Mouse (Mus musculus): ENCODE measurements around the gene Mctp1.

Gene Mctp1

GRCm38 (mm10) chr13:76824932-76825694 is 440.8 kb downstream of the Mctp1 start:
- peak; percentile 62 for DNase-seq (ENCODE audit: low read depth, low spot score)

- DNase-seq (ENCODE audit: low read depth, low spot score) = no peak
Observed at GRCm38 (mm10) chr13:76827738-76828137, 443.4 kb downstream of the Mctp1 start.

GRCm38 (mm10) chr13:76838031-76838430 is 453.7 kb downstream of the Mctp1 start:
- no peak for DNase-seq (ENCODE audit: low read depth, low spot score)

- DNase-seq (ENCODE audit: low read depth, low spot score) = no peak
Observed at GRCm38 (mm10) chr13:76840712-76841111, 456.4 kb downstream of the Mctp1 start.

- peak; percentile 84 for DNase-seq (ENCODE audit: low read depth, low spot score)
Observed at GRCm38 (mm10) chr13:76844629-76845255, 460.4 kb downstream of the Mctp1 start.

GRCm38 (mm10) chr13:76850412-76851054 is 466.2 kb downstream of the Mctp1 start:
- no peak for DNase-seq (ENCODE audit: low read depth, low spot score)

GRCm38 (mm10) chr13:76854306-76854705 is 470.0 kb downstream of the Mctp1 start:
- no peak for DNase-seq (ENCODE audit: low read depth, low spot score)

- DNase-seq (ENCODE audit: low read depth, low spot score) = no peak
Observed at GRCm38 (mm10) chr13:76855021-76855420, 470.7 kb downstream of the Mctp1 start.

GRCm38 (mm10) chr13:76857024-76857423 is 472.7 kb downstream of the Mctp1 start:
- DNase-seq (ENCODE audit: low read depth, low spot score) = no peak

GRCm38 (mm10) chr13:76858078-76858482 is 473.7 kb downstream of the Mctp1 start:
- DNase-seq (ENCODE audit: low read depth, low spot score) = peak; percentile 74

- no peak for DNase-seq (ENCODE audit: low read depth, low spot score)
Observed at GRCm38 (mm10) chr13:76870291-76870690, 486.0 kb downstream of the Mctp1 start.

- DNase-seq (ENCODE audit: low read depth, low spot score) = no peak
Observed at GRCm38 (mm10) chr13:76877887-76878763, 493.8 kb downstream of the Mctp1 start.

- no peak for DNase-seq (ENCODE audit: low read depth, low spot score)
Observed at GRCm38 (mm10) chr13:76879008-76879407, 494.7 kb downstream of the Mctp1 start.

- no peak for DNase-seq (ENCODE audit: low read depth, low spot score)
Observed at GRCm38 (mm10) chr13:76884517-76885092, 500.3 kb downstream of the Mctp1 start.

- DNase-seq (ENCODE audit: low read depth, low spot score) = no peak
Observed at GRCm38 (mm10) chr13:76892987-76893386, 508.7 kb downstream of the Mctp1 start.

GRCm38 (mm10) chr13:76895770-76896456 is 511.6 kb downstream of the Mctp1 start:
- DNase-seq (ENCODE audit: low read depth, low spot score) = no peak

GRCm38 (mm10) chr13:76896457-76896790 is 512.1 kb downstream of the Mctp1 start:
- DNase-seq (ENCODE audit: low read depth, low spot score) = no peak

GRCm38 (mm10) chr13:76918321-76918720 is 534.0 kb downstream of the Mctp1 start:
- no peak for DNase-seq (ENCODE audit: low read depth, low spot score)

GRCm38 (mm10) chr13:76926851-76927250 is 542.5 kb downstream of the Mctp1 start:
- DNase-seq (ENCODE audit: low read depth, low spot score) = peak; percentile 28

- peak; percentile 58 for DNase-seq (ENCODE audit: low read depth, low spot score)
Observed at GRCm38 (mm10) chr13:76927875-76928440, 543.6 kb downstream of the Mctp1 start.

Data from mesoderm, embryonic 11.5 days (tissue).